Mouse (Mus musculus): ENCODE measurements at regions not wholly inside any gene's neighbourhood (a gene's known extent, or its start where the extent isn't known, plus 50 kb on each side); places are given as distances from the start of the nearest gene placed in this dataset.

GRCm38 (mm10) chr2:7840612-7841011, 331.2 kb upstream of the Celf2 start:
- no peak for DNase-seq (ENCODE audit: low spot score in 2 of 2)

- no peak for DNase-seq (ENCODE audit: low spot score in 2 of 2)
Measured at GRCm38 (mm10) chr2:7837877-7838276, 328.5 kb upstream of the Celf2 start.

GRCm38 (mm10) chr2:7831239-7831638, 321.9 kb upstream of the Celf2 start:
- DNase-seq (ENCODE audit: low spot score in 2 of 2), result no peak

DNA sequence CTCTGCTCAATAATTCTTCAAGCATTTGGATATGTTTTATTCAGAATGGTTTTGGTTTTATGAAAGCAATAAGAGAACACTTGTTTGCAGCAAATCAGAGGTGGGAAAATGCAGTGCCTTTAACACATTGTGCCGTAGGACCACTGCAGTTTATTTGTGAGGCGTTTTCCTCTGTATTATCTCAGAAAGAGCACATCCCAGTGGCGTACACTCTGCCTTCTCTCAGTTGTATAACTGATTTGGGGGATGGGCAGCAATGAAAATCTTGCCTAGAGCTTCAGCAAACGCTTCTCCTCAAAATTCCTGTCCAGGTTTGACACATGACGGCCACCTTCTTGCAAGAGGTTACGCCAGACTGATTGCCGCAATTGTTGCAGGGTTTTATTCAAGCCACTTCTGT, 316.9 kb upstream of the Celf2 start:
- no peak for DNase-seq (ENCODE audit: low spot score in 2 of 2)

DNA sequence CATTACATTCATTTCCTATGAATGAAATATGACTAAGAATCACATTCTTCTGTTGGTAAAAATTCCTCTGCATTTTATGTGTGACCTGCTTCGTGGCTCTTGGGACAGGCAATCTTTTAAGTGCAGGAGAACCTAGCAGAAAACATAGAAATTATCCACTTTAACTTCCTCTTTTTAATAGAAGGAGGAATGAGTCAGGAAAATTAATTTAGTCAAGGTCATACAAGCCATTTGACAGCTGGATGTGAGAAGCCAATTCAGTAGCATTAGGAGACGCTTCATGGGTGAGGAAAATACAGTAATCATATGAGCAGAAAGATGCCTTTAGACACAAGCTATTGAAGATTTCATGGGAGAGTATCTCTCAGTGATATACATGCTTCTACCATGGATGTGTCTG, 287.1 kb upstream of the Celf2 start:
- DNase-seq (ENCODE audit: low spot score in 2 of 2), result no peak

- DNase-seq (ENCODE audit: low spot score in 2 of 2), result no peak
Measured at GRCm38 (mm10) chr2:7792456-7793145, 283.2 kb upstream of the Celf2 start.

GRCm38 (mm10) chr2:7778610-7779009, 269.2 kb upstream of the Celf2 start:
- DNase-seq (ENCODE audit: low spot score in 2 of 2), result no peak

GRCm38 (mm10) chr2:7734097-7734730, 224.9 kb upstream of the Celf2 start:
- DNase-seq (ENCODE audit: low spot score in 2 of 2), result peak; percentile 57 to 80

DNA sequence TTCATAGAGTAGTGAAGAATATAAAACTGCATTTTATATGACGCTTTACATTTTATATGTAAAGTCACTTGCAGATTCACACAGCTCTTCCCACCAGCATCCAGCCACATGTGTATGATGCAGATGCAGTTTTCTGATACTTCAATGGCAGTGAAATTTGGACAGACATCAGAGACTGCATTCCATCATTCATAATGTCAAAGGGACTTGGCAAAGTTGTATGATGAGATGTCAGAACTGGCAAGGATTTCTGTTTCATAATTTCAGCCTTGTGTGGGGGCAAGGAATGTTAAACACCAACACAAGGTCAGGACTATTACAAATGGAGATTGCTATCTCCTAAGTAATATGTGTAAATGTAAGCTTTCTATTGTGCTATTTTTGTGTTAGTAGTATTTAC, 221.6 kb upstream of the Celf2 start:
- no peak for DNase-seq (ENCODE audit: low spot score in 2 of 2)

- DNase-seq (ENCODE audit: low spot score in 2 of 2), result no peak
Measured at GRCm38 (mm10) chr2:7722283-7722935, 213.0 kb upstream of the Celf2 start.

DNA sequence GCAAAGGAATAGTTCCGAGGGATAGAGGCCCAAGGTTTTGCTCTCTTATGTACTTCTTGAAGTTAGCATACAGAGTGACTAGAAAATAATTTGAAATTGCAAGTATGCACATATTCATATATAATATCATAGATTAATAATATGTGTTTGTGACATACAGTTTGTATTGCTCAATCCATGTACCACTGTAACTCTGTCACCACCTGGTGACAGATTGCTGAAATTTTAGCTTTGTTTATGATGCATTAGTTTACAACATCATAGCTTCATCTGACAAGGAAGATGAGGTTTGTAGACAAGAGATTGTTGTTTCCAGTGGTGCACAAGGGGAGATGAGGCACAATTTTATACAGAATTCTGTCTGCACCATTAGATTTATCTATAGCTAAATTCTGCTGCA, 201.7 kb upstream of the Celf2 start:
- DNase-seq (ENCODE audit: low spot score in 2 of 2), result no peak

DNA sequence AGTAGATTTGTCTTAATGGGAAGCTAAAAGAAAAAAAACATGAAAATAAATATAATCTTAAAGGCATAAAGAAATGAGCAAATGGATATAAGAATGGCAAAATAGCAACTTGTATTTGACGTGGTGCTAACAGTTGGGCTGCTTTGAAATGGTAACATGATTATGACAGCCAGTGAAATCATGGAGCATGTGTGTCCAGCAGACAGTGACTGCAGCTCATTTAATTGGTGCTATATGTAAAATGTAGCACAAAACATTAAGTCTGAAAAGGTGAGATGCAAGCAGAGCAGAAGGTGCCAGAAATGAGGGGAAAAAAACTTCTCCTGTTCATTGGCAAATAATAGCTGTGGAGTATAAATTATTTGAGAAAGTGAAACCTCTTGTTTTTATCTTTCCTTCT, 201.1 kb upstream of the Celf2 start:
- no peak for DNase-seq (ENCODE audit: low spot score in 2 of 2)

DNA sequence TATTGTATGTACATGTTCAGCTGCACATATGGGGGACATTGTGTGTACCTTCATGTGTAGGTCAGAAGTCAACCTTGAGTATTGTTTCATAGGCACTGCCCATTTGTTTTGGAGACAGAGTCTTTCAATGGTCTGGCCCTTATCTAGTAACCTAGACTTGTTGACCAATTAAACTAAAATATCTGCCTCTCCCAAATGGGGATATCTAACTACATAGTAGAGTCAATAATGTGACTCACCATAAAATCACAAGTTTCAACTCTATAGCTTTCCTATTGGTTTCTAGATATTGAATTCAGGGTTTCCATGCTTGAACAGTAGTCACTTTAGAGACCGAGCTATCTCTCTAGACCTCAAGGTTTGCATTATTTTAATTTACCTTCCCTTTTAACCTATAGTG, 174.0 kb upstream of the Celf2 start:
- no peak for DNase-seq (ENCODE audit: low spot score in 2 of 2)

GRCm38 (mm10) chr2:7640892-7641291, 131.5 kb upstream of the Celf2 start:
- no peak for DNase-seq (ENCODE audit: low spot score in 2 of 2)

DNA sequence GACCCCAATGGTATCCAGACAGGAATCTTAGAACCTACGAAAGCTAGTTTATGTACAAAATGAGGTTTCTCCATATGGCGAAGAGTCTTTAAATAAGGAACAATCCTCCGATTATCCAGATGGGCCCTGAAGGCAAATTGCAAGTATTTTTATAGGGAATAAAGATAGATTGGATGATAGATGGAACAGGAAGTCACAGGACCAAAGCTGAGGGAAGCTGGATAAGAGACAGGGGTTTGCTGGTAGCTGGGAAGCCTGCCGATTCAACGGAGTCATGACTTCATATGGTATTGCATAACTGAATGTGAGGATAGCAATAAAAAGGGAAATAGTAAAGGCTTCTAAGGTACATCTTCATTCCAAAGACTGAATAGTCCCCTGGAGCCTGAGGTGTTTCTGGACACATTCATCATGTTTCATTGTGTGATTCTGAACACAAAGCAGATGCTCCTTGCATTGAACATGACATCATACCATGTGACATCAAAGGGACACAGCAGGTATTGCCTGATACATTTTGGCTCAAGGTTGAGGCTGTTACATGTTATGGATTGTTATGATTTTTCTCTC, 113.4 kb upstream of the Celf2 start:
- no peak for DNase-seq (ENCODE audit: low spot score in 2 of 2)

GRCm38 (mm10) chr2:7619888-7620664, 110.7 kb upstream of the Celf2 start:
- DNase-seq (ENCODE audit: low spot score in 2 of 2), result peak in 1 of 2 experiments; percentile 42

DNA sequence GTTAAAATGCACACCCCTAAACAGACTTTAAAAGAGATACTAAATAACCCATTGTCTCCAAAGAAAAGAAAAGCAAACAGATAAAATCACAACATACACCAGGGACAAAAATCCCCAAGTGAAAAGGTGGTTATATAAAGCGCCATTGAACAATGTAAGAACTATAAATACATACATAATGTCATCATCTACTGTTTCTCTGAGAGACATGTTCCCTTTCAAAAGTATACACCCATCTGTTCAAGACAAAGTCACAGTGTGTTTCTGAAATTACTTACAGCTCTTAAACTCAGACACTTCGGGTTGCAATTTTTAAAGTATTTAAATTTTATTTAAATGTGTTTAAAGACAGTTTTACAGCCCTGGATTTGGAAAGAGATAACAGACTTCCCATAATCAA, 68.8 kb upstream of the Celf2 start:
- no peak for DNase-seq (ENCODE audit: low spot score in 2 of 2)
